Mouse (Mus musculus): ENCODE results near the gene Sema4f. TPM values are rescaled to one million over a fixed set of nuclear protein-coding genes. Genes with fewer than 3 reads are reported as not detected.

Sema4f gene
- total RNA-seq, 2 experiments from 2014 or later, result 0.13 to 0.51 TPM

DNA sequence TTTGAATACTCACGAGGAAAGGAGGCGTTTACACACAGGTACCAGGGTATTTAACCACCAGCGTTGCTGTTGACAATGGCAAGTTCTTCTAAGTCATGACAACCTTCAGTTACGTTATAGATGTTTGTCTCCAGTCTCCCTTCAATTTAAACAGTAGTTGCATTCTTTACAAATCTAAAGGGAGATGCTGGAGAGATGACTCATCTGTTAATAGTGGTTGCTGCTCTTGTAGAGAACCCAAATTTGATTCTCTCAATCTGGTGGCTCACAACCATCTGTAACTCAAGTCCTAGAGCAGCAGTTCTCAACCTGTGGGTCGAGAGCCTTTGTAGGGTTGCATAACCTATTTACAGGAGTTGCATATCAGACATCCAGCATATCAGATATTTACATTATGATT lies 71.1 kb downstream of the Sema4f start:
- DNase-seq, result no peak

DNA sequence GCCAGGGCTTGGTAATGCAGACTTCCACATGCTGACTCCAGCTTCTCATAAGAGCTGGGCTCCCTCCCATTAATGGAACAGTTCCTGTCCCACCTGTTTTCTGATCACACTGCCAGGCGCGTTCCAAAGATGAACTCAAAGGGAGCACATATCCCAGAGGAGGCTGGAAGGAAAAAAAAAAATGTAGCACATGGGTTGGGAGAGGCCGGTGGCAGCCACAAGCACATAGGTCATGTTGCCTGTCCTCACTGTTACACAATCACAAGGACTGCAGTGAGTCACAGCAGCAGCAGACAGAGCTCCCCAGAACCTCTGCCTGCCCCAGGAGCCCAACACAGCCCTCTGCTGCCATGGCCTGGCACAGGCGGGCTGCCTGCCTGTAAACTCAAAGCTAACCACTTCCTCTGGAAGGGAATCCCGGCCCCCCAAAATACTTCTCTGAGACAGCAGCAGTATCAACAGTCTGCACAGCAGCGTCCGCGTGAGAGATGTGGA lies 76.1 kb downstream of the Sema4f start:
- DNase-seq, result peak; percentile 83

DNA sequence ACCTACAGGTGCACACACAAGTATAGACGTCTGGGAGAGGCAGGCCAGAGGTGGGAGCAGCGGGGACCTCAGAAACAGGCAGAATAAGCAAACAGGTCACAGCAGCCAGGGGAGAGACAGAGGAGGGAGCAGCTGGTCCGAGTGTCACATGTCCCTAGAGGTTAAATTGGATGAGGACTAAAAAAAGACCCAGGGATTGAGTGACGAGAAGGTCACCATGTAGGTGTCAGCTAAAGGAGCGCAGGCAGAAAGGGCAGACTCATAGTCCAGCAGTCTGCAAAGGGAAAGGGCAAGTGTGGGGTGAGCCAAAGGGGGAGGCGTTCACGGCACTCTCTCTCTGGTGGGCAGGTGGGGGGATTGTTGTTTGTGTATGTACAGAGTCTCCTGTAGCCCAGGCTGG lies 77.1 kb downstream of the Sema4f start:
- peak; percentile 66 for DNase-seq

DNA sequence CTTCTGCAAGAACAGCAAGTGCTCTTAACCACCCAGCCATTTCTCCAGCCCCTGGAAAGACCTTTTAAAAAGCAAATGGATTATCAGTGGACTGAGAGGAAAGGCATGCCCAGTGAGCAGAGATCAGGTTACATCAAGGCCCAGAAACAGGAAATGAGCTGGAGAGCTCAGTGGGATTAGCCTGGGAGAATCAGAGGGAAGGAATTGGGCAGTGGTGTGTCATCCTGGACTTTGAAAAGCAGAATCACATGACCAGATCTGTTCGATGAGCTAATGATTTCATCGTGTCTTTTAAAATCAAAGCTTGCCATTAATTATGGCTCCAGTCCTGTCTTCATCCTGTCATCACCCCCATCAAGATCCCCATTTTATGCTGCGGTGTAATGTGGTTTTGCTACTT lies 77.5 kb downstream of the Sema4f start:
- DNase-seq, result no peak

Other genes with a start within 250 kb of the Sema4f start
- 10 to 100 TPM; 17.2 to 19.3 TPM for gene Pole4, start 234.4 kb downstream of the Sema4f start, total RNA-seq (2021)
- 100 to 1,000 TPM; 192 to 236 TPM for gene Hk2, start 165.3 kb downstream of the Sema4f start, total RNA-seq (2021)
- not detected for gene M1ap, start 7.1 kb upstream of the Sema4f start, total RNA-seq (2021)
- 1 to 10 TPM; 1.9 to 2.6 TPM for gene Dok1, start 93.7 kb upstream of the Sema4f start, total RNA-seq (2021)
- gene Loxl3, start 94.4 kb upstream of the Sema4f start, total RNA-seq (2021), result 1 to 10 TPM; 4.2 to 5.3 TPM
- gene Aup1, start 114.8 kb upstream of the Sema4f start, total RNA-seq (2021), result 10 to 100 TPM; 71.8 to 82.5 TPM
- gene Htra2, start 115.5 kb upstream of the Sema4f start, total RNA-seq (2021), result 10 to 100 TPM; 16.5 to 18.4 TPM
- under 1 TPM; 0.26 to 0.51 TPM for gene Dqx1, start 118.1 kb upstream of the Sema4f start, total RNA-seq (2021)
- gene Tlx2, start 130.5 kb upstream of the Sema4f start, total RNA-seq (2021), result not detected
- 1 to 10 TPM; 6.7 to 7.1 TPM for gene Pcgf1, start 138.1 kb upstream of the Sema4f start, total RNA-seq (2021)
- not detected for gene Lbx2, start 146.6 kb upstream of the Sema4f start, total RNA-seq (2021)
- 1 to 10 TPM in 1 of 2 experiments, under 1 TPM in 1; 0.54 to 1.7 TPM for gene Ccdc142, start 161.8 kb upstream of the Sema4f start, total RNA-seq (2021)
- 1 to 10 TPM; 1.0 TPM for gene Gm42688, start 161.8 kb upstream of the Sema4f start, total RNA-seq (2021)
- gene Mrpl53, start 169.3 kb upstream of the Sema4f start, total RNA-seq (2021), result 100 to 1,000 TPM; 109 to 113 TPM
- 1 to 10 TPM; 6.5 to 8.1 TPM for gene Mogs, start 175.7 kb upstream of the Sema4f start, total RNA-seq (2021)
- gene Wbp1, start 181.8 kb upstream of the Sema4f start, total RNA-seq (2021), result 10 to 100 TPM; 37.8 to 38.2 TPM
- gene Ino80b, start 185.7 kb upstream of the Sema4f start, total RNA-seq (2021), result 10 to 100 TPM in 1 of 2 experiments, 1 to 10 TPM in 1; 4.8 to 14.0 TPM
- gene Rtkn, start 195.7 kb upstream of the Sema4f start, total RNA-seq (2021), result 10 to 100 TPM in 1 of 2 experiments, 1 to 10 TPM in 1; 7.9 to 14.4 TPM
- gene Wdr54, start 216.6 kb upstream of the Sema4f start, total RNA-seq (2021), result 1 to 10 TPM; 1.2 to 1.4 TPM
- not detected for gene 1700003E16Rik, start 216.6 kb upstream of the Sema4f start, total RNA-seq (2021)
- gene Dctn1, start 226.2 kb upstream of the Sema4f start, total RNA-seq (2021), result 100 to 1,000 TPM; 118 to 126 TPM

Data from gastrocnemius, postnatal 25 days (tissue).